Mouse (Mus musculus): Measurements from ENCODE around the gene Optc. TPM values are rescaled to one million over a fixed set of nuclear protein-coding genes. Genes with fewer than 3 reads are reported as not detected.
A peak's percentile ranks its signal among the peaks of the same experiment; 100 is the strongest.

Gene Optc
- polyA plus RNA-seq, 1 experiment from 2014 or later, result 1.3 TPM

DNA sequence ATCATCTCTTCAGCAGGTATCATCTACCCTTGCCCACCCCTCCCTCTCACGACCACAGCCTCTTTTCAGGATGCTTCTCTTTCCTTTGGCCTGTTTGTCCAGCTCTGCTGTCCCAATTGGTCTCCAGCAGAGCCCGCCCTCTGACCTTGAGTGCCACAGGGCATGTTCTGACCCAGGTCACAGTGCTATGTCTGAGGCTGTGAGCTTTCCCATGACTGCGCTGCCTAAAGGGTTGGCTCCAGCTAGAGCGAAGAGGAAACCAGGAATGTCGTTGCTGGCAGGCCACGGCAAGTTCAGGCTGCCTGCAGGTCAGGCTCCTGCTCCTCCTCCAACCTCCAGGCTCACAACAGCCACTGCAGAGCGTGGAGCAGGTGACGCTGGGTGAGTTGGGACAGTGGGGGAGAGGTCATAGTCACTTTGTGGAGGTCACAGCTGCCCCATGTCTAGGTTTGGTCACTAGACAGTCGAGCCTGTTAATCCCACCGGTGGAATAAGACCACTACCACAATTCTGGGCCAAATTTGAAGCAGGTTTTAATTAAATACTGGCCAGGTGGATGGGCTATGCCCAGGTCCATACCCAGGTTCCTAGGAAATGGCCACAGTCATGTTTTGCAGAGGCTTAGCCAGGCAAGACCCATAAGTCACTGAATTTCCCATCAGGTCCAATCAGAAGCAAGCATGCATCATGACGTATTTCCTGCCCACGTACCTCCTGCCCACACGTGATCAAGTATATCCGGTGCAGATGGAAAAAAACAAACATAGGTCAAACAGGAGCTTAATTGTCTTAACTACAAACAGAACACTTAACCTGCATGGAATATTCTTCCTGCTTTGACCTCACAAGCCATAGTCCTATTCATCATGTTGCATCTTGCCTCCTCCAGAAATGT is 25.7 kb upstream of the Optc start:
- Histone ChIP-seq H3K4me3 (ENCODE audit: low read depth, low read length) (no peak overlapping the region), H3K9me3 (ENCODE audit: control insufficient read depth, low read length) (no peaks in the 10 kb centered on the region), H3K27me3 (ENCODE audit: control insufficient read depth, insufficient read depth, low read length) (no peaks in the 10 kb centered on the region), H3K4me1 (replicated peaks; ENCODE audit: control insufficient read depth, insufficient read depth) (no peaks in the 10 kb centered on the region; the same call in 1 of the 2 replicates), H3K27ac (replicated peaks) (peak overlapping the region; percentile 24; the same call in 1 of the 2 replicates), H3K4me2 (replicated peaks; ENCODE audit: low read depth) (no peak overlapping the region), H3K9ac (ENCODE audit: low read length) (no peak overlapping the region), H3K36me3 (ENCODE audit: control insufficient read depth, insufficient read depth, low read length) (no peaks in the 10 kb centered on the region)
- TF ChIP-seq CTCF (IDR thresholded peaks at IDR 0.05; ENCODE audit: low read depth) (no peak), EP300 (optimal IDR thresholded peaks at IDR 0.05) (no peak)
- DNase-seq (ENCODE audit: low spot score) (no peak), ATAC-seq (ENCODE audit: low FRiP score, low TSS enrichment) (no peak)
- 54% methylated on average over 14 of the region's 14 CpGs for WGBS

DNA sequence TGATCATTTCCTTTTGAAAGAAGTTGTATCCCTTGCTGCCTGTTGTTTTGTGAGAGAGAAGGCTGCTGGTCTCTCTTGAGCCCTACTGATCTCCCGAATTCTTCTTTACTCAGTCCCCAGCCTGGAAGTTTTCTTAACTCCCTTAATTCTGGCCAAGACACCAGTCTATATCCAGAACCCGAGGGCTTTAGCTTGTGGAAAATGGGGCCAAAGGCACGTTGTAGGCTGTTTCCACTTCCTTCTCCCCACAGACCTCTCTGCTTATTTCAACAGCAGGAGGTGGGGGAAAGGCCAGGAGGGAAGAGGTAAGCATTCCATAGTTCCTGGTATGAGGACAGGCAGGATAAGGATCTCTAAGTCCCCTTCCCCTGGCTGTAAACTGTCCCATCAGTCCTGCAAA is 22.2 kb upstream of the Optc start:
- no peaks in the 10 kb centered on the region; the same call in 1 of the 2 replicates for H3K4me1 ChIP-seq (replicated peaks; ENCODE audit: control insufficient read depth, insufficient read depth)

DNA sequence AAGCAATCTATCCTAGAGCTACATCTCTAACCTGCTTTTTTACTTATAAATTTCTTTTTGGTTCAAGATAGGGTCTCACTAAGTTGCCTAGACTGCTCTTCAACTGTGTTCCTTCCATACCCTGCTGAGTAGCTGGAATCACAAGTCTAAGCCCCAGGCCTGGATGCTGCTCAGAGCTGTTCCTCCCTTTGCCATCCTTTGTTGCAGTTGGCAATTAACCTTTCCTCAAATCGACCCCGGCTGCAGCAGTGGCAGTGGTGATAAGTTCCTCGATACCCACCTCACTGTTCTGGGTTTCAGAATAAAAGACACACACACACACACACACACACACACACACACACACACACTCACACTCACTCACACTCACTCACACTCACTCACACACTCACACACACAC is 17.4 kb upstream of the Optc start:
- Histone ChIP-seq H3K27ac (replicated peaks) (no peak overlapping the region), H3K4me1 (replicated peaks; ENCODE audit: control insufficient read depth, insufficient read depth) (no peaks in the 10 kb centered on the region), H3K36me3 (ENCODE audit: control insufficient read depth, insufficient read depth, low read length) (no peaks in the 10 kb centered on the region), H3K9ac (ENCODE audit: low read length) (no peak overlapping the region), H3K4me3 (ENCODE audit: low read depth, low read length) (no peak overlapping the region), H3K27me3 (ENCODE audit: control insufficient read depth, insufficient read depth, low read length) (no peaks in the 10 kb centered on the region), H3K4me2 (replicated peaks; ENCODE audit: low read depth) (no peak overlapping the region), H3K9me3 (ENCODE audit: control insufficient read depth, low read length) (no peaks in the 10 kb centered on the region)
- no peak for TF ChIP-seq EP300 (optimal IDR thresholded peaks at IDR 0.05)
- no peak for TF ChIP-seq CTCF (IDR thresholded peaks at IDR 0.05; ENCODE audit: low read depth)
- WGBS, result 90% methylated on average over 3 of the region's 3 CpGs
- DNase-seq (ENCODE audit: low spot score) (no peak), ATAC-seq (ENCODE audit: low FRiP score, low TSS enrichment) (no peak)

More for the DNA sequence above, 22.2 kb upstream of the Optc start:
- H3K4me3 ChIP-seq (ENCODE audit: low read depth, low read length), result no peak overlapping the region
- 40% methylated on average over 3 of the region's 3 CpGs for WGBS
- no peak for ATAC-seq (ENCODE audit: low FRiP score, low TSS enrichment)
- no peaks in the 10 kb centered on the region for H3K36me3 ChIP-seq (ENCODE audit: control insufficient read depth, insufficient read depth, low read length)
- no peaks in the 10 kb centered on the region for H3K27me3 ChIP-seq (ENCODE audit: control insufficient read depth, insufficient read depth, low read length)
- no peaks in the 10 kb centered on the region for H3K9me3 ChIP-seq (ENCODE audit: control insufficient read depth, low read length)
- no peak for DNase-seq (ENCODE audit: low spot score)
- TF ChIP-seq CTCF (IDR thresholded peaks at IDR 0.05; ENCODE audit: low read depth) (no peak), EP300 (optimal IDR thresholded peaks at IDR 0.05) (no peak)
- no peak overlapping the region for H3K9ac ChIP-seq (ENCODE audit: low read length)
- no peak overlapping the region for H3K4me2 ChIP-seq (replicated peaks; ENCODE audit: low read depth)
- no peak overlapping the region for H3K27ac ChIP-seq (replicated peaks)

GRCm38 (mm10) chr1:133924141-133924875 is 16.5 kb upstream of the Optc start:
- WGBS, result 48% methylated on average over 7 of the region's 7 CpGs
- Histone ChIP-seq H3K27me3 (ENCODE audit: control insufficient read depth, insufficient read depth, low read length) (no peaks in the 10 kb centered on the region), H3K9me3 (ENCODE audit: control insufficient read depth, low read length) (no peaks in the 10 kb centered on the region), H3K9ac (ENCODE audit: low read length) (no peak overlapping the region), H3K4me1 (replicated peaks; ENCODE audit: control insufficient read depth, insufficient read depth) (no peaks in the 10 kb centered on the region), H3K4me2 (replicated peaks; ENCODE audit: low read depth) (no peak overlapping the region), H3K36me3 (ENCODE audit: control insufficient read depth, insufficient read depth, low read length) (no peaks in the 10 kb centered on the region), H3K4me3 (ENCODE audit: low read depth, low read length) (no peak overlapping the region), H3K27ac (replicated peaks) (no peak overlapping the region)
- DNase-seq (ENCODE audit: low spot score) (peak; percentile 44), ATAC-seq (ENCODE audit: low FRiP score, low TSS enrichment) (no peak)
- TF ChIP-seq EP300 (optimal IDR thresholded peaks at IDR 0.05) (no peak), CTCF (IDR thresholded peaks at IDR 0.05; ENCODE audit: low read depth) (peak; percentile 59)

DNA sequence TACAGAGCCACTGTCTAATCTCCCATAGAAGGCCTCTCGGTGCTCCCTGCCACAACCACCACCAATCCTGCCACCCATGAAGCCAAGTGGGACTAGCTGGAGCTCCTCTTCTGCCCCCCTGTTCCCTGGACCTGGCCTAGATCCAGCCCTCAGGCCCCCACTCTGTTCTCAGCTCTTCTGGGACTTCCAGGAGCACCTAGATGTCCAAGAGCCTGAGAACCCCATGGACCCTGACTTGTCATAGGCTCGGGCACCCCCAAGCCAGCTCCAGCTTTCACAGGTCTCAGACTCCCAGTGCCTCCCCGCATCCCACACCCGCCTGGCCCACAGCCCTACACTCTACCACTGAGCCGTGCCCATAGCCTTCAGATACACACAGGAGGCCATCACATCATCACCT is 15.3 kb upstream of the Optc start:
- Histone ChIP-seq H3K9ac (ENCODE audit: low read length) (no peak overlapping the region), H3K4me1 (replicated peaks; ENCODE audit: control insufficient read depth, insufficient read depth) (peaks cover 4% of the 10 kb centered on the region; the same call in 1 of the 2 replicates), H3K27ac (replicated peaks) (no peak overlapping the region), H3K27me3 (ENCODE audit: control insufficient read depth, insufficient read depth, low read length) (no peaks in the 10 kb centered on the region), H3K4me2 (replicated peaks; ENCODE audit: low read depth) (no peak overlapping the region), H3K36me3 (ENCODE audit: control insufficient read depth, insufficient read depth, low read length) (no peaks in the 10 kb centered on the region), H3K9me3 (ENCODE audit: control insufficient read depth, low read length) (no peaks in the 10 kb centered on the region), H3K4me3 (ENCODE audit: low read depth, low read length) (no peak overlapping the region)
- TF ChIP-seq EP300 (optimal IDR thresholded peaks at IDR 0.05) (no peak), CTCF (IDR thresholded peaks at IDR 0.05; ENCODE audit: low read depth) (no peak)
- DNase-seq (ENCODE audit: low spot score) (no peak), ATAC-seq (ENCODE audit: low FRiP score, low TSS enrichment) (no peak)
- 91% methylated on average over 5 of the region's 5 CpGs for WGBS

Measured in stomach, postnatal 0 days (tissue).